Mouse (Mus musculus) induced T-regulatory cell, adult 2 months (primary cell): ENCODE measurements around the gene Brpf1.
"Not testable (repeated sequence)": the region's sequence is repeated elsewhere in the genome, so short reads cannot be mapped to it uniquely, and the experiment has no call there.

Source experiments
- DNase-seq: peaks from one replicate; pipeline ENCODE4 v3.0.0-alpha.2; 2012; ENCODE audit warnings: low read depth

Gene Brpf1

DNA sequence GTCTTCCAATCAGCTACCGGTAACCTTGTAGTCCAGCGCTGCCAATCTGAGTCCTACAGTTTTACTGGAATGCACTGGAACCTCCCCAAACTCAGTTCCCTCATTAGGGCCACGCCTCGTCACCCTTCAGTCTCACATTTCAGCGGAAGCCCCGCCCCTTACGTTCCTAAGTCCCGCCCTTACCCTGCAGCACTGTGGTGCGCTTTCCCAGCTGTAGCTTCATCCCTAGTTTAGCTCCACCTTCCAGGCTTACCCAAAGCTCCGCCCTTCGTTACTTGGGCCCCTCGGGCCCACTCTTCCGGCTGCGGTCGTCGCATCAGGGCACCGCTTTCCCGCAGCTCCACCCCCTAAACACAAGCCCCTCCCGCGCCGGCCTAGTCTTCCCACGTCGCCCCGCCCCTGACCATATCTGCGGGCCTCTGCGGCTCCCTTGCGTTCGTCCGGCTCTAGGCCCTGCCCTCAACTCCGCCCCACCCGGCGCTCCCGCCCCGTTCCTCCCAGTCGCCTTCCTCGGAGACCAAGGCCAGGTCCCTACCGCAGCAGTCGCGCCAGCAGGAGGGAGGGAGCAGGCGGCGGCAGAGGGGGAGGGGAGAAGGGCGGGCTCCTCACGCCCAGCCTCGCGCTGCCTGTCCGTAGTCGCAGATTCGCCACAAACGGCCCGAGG lies 483 bp upstream of the Brpf1 start:
- peak; percentile 100 for DNase-seq

DNA sequence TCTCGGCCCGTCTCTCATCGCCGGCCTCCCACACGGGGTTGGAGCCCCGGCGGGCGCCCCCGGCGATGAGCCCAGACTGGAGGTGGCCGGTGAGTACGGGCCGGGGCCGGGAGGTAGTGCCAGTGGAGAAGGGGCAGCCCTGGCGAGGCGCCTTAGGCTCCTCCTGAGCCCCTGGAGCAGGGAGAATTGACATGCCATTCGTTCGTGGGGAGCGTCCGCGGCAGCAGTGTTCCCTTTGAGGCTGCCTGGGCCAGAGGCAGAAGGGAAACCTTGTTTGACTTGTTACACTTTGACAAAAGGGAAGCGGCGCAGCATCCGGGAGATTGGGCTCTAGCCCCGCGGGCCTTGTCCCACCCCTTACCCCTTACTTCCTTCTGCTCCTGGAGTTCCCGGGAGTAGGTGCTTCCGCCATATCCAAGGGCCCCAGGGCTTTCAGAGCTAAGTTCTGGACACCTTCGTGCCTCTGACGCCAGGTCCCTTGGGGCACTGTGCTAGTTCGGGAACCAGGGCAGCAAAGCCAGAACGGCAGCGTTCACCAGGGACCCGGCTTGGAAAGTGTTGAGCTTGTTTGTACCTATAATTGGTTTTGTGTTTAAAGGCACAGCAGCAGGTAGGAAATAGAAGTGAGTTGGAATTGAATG lies 664 bp downstream of the Brpf1 start:
- DNase-seq, result peak; percentile 72

DNA sequence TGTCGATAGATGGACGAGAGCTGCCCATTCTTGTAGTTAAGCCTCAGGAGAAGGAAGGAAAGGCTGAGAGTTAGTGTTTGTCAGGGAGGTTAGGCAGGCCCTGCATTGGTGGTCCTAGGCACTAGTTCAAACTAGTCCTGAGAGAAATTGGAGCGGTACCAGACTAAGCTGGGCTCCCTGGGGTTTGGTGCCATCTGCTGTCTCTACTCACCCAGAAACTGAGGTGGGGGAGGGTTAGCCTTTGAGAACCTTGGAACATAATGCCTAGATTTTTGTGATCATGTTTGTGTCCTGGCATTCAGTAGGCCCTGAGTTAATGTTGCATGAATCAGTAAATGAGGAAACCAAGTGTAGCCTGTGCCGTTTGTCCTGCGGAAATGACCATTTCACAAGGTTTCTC lies 1.2 kb downstream of the Brpf1 start:
- DNase-seq, result peak; percentile 66

DNA sequence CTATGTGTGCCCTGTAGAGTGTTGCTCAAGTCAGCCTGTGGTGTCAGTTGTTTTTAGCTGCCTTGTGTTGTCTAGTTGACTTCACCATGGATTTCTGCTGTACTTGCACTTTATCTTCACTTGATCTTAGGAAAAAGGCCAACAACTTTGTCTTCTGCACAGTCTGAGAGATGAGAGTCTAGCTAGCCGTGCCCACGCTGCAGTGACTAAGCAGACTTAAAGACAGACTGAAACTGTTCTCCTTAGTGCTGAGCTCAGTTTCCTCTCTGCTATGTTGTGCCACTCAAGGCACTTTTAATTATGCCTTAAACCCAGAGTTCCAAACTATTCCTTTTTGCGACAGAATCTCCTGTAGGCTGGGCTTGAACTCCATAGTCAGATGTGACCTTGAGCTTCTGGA lies 9.0 kb downstream of the Brpf1 start:
- no peak for DNase-seq

DNA sequence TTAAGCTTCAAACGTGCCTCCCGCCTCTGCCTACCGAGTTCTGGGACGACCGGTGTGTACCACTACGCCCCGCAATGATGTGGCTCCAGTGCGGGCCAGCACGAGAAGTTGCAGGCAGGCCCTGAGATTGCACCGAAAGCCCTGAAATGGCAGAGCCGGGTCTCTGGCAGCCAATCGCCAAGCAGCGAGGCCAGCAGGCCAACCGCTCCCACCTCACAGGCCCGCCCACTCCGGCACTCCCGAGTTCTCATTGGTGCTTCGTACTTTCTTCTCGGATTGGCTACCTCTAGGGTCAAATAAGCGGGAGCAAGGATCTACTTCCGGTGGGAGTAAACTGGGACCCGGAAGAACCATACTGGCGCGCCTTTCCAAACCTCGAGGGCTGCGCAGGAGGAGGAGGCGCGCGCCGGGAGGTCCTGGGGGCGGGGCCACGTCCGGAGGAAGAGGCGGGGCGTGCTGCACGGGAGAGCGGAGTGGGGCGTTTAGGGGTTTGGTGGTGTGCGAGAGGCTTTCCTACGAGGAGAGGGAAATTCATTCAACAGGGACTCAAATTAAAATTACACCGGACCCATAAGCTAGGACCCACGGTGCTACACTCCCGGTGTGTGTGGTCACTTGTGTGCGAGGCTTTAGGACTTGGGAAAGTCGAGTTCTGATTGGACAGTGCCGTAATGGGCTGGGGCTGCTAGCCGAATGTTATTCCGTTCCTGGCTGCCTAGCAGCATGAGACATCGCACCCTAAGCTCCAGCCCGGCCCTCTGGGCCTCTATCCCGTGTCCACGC lies 19.8 kb downstream of the Brpf1 start, which contains the start of gene Ogg1:
Ogg1 (plus strand) TSS at position 440 of the 783 bp plus-strand sequence.
- DNase-seq, result peak; percentile 98

DNA sequence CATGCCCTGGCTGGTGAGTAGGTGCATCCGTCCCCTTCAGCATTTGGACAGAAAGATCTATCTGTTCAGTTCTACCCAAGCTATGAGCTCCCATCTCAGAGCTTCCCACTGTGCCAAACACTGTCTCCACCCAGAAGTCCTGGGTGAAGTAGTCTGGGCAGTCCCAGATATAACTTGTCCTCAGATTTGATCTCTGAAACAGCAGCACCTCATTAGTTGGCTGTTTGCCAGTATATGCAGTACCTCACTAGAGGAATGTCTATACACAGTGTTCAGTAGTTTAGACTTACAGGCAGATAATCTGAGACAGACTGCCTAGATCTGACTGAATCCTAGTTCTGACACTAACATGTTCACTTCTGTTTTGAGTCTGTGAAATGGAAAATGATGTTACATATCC lies 22.5 kb downstream of the Brpf1 start:
- DNase-seq, result no peak

DNA sequence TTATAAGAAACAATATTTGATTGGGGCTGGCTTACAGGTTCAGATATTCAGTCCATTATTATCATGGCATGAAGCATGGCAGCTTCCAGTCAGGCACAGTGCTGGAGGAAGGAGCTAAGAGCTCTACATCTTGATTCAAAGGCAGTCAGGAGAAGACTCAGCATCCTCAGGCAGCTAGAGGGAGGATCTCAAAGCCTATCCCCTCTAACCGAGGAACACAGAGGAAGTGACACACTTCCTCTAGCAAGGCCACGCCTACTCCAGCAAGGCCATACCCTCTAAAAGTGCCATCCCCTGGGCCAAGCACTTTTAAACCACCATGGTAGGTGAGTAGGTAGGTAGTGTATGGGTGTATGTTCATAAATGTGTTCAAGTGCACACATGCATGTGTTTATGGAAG lies 23.6 kb downstream of the Brpf1 start:
- DNase-seq, result peak; percentile 81

DNA sequence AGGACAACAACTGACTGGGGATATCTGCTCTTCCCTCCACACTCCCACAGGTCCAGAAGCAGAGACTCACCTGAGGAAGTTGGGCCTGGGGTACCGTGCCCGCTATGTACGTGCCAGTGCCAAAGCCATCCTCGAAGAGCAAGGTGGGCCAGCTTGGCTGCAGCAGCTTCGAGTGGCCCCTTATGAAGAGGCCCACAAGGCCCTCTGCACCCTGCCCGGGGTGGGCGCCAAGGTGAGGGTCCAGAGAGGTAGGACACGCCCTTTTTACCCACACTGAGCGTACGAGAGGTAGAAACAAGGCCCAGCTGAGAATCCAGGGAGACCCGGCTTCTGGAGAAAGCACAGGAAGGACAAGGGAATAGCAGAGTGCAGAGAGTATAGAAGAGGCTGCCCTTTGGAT lies 24.8 kb downstream of the Brpf1 start:
- DNase-seq, result no peak

DNA sequence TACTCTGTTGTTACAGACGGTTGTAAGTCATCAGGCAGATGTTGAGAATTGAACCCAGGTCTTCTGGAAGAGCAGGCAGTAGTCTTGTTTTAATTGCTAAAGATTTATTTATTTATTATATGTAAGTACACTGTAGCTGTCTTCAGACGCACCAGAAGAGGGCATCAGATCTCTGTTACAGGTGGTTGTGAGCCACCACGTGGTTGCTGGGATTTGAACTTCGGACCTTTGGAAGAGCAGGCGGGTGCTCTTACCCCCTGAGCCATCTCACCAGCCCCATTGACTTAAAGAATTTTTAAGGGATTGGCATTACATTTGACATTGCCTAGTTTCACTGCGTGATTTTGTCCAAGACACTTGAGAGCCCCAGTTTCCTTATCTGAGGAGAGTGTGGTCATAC lies 25.8 kb downstream of the Brpf1 start:
- not testable (repeated sequence) for DNase-seq

DNA sequence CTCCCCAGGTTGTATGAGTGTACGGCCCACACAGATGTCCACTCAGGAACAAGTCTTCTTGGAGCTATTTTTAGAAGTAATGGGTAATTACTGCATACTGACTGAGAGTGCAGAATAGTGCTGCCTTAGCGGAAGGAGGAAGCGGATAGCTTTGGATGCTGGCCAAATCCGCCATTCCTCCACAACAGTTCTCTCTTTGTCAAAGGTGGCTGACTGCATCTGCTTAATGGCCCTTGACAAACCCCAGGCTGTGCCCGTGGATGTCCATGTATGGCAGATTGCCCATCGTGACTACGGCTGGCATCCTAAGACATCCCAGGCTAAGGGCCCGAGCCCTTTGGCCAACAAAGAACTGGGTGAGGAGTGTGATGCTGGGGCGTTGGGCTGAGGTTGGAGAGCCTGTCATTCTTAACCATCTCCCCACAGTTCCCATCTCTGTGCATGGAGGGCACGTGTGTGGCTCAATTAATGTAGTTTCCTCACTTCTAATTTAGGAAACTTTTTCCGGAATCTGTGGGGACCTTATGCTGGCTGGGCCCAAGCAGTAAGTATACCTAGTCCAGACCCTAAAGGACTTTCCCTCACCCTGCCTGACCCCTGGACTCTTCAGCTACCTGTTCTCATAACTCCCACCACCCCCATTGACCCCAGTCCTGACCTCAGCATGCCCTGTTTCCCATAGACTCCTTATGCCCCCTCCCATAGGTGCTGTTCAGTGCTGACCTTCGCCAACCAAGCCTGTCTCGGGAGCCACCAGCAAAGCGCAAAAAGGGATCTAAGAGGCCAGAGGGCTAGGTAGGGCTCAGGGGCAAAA lies 26.4 kb downstream of the Brpf1 start:
- no peak for DNase-seq

DNA sequence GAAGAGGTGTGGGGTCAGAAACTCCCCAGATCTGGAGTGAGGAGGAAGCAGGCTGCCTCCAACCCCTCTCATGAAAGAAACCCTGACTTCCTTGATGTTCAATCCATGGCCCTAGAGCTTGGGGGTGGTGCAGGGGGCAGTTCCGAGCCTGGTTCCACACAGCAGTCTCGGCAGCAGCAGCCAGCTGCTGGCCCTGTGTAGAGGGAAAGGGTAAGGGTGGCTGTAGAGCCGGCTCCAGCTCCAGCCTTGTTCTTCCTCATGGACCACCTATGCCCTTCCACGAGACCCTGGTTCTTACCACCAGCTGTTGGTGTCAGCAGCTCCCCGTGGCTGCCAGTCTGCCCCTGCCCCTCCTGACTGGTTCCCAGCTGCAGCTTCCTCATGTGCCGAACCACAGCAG lies 27.3 kb downstream of the Brpf1 start:
- no peak for DNase-seq

DNA sequence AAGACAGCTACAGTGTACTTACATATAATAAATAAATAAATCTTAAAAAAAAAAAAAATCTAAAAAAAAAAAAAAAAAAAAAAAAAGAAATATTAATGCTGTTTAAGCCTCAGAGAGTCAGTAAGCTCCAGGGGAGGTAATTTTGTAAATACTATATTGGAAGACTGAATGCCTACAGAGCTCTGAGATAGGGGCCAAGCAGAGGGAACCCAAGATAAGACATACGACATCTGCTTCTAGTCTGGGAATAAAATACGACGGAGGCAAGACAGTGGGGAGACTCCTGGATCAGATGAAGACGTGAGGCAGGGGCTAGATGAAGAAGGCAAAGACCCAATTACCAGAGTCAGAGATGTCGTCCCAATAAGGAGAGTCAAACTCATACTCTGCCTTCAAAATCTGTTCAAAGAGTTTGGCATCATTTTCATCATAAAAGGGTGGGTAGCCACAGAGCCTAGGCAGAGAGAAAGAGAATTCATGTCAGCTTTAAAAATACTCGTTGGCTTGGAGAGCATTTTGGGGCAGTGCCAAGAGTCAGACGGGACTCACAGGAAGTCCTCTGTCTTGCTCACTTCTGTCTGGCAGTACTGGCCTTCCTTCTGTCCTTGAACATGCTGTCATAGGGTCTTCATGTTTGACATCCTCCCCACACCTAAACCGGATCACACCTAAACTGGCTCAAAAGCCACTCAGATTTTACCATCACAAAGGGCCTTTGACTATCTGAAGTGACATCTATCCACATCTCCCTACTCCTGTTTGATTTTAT lies 30.1 kb downstream of the Brpf1 start:
- DNase-seq, result no peak

DNA sequence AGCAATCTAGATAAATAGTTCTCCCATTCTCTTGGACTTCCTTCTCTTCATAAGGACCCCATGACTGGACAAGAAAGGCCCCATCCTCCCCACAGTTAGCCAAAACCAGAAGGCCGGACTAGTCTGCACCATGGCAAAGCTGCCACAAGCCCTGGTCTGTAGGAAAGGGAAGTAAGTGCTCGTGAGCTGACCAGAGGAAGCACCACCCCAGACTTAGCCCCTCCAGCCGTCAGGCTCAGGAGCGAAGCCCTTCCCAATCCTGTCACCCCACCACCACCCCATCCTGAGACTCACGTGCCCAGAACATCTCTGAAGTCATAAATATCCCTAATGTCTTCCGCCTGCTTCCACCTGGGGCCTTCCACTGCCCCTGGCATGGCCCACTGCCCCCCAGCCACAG lies 34.6 kb downstream of the Brpf1 start:
- no peak for DNase-seq

DNA sequence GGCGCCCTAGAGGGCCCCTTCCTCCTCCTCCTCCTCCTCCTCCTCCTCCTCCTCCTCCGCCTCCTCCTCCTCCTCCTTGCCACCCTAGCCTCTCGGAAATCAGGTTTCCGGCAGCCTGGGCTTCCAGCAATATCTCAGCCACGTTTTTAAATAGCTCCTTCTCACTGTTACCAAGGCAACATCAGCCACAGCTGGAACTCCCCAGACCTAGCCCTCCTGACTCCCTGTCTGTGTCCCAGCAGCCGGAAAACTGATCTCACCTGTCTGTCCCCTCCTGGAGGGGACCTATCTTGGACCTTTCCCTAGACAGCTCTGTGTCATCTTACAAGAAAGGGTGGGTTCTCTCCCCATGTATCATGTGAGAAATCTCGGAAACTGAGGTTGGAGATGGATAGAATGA lies 35.4 kb downstream of the Brpf1 start:
- no peak for DNase-seq

DNA sequence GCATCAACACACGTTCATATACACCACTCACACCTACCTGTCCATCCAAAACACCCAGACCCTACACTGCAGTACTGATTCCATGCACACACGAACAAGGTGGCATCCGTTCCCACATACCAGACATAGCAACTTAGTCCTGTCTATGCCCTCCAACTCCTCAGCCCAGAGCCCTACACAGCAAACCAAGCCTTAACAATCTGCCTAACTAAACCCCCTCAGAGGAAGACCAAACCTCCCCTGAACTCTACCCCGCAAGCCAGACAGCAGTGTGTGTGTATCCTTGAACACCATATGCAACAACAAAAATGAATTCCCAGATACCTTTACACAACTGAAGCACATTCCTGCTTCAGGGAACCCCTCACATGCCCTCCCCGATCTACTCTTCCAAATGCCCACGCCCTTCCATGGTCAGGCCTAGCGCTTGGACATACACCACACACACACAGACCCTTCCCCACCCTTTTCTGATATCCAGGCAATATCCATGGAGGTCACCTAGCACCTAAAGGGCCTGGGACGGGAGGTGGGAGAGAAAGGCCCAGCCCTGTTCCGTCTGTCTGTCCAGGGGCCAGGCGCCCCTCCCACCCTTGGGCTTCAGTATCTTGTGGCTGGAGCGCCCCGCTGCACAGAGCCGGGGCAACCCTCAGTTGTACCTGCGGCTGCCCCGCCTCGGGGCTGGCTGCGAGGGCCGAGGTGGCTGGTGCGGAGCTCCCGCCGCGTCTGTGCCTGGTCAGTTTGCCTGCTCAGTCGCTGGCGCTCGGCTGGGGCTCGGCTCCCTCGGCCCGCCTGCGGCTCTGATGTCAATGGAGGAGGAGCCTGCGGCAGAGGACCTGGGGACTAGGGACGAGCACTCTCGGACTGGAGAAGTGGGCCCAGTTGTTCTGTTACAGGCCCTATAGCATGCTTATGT lies 36.5 kb downstream of the Brpf1 start, which contains the start of gene Camk1:
Camk1 (minus strand) TSS at position 808 of the 916 bp plus-strand sequence.
- DNase-seq, result peak; percentile 32

DNA sequence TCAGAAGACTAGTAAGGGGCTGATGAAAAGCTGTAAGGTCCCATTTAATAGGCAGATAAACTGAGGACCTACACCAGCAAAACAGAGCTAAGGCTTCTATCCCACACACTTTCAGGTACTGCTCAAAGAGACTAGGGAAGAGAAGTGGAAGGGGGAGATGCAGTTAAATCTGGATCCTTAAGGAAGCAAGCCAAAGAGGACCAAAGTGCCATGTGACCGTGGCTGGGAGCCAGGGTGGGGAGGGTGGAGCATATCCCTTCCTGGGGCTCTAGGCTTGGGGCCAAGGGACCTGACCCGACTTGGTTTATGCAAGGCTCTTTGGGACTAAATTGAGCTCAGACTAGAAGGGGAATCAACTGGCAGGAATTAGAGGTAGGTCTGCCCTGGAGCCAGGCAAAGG lies 37.4 kb downstream of the Brpf1 start:
- no peak for DNase-seq

DNA sequence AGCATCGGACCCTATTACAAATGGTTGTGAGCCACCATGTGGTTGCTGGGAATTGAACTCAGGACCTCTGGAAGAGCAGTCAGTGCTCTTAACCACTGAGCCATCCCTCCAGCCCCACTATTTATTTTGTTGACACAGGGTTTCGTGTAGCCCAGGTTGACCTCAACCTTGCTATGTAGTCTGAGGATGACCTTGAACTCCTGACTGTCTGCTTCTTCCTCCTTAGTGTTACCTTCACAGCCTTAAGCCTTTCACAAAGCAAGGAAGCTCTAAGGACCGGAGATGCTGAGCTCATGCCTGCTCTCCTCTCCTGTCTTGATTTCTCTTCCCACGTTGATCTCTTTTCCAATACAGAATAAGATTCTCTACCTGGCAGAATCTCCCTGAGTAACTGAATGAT lies 40.0 kb downstream of the Brpf1 start:
- DNase-seq, result no peak

DNA sequence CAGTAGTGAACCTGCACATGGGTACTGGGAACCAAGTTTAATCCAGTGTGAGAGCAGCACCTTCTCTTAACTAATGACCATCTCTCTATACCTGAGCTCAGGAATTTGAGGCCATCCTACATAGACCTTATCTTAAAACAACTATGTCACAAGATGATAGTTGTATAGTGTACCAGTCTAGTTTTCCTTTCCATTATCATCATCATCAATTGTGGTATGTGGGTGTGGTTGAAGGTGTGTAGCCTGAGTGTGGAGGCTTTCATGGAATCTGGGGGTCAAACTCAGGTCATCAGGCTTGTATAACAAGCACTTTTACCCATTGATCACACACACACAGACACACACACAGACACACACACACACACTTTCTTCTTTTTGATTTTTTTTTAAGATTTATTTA lies 43.6 kb downstream of the Brpf1 start:
- no peak for DNase-seq

DNA sequence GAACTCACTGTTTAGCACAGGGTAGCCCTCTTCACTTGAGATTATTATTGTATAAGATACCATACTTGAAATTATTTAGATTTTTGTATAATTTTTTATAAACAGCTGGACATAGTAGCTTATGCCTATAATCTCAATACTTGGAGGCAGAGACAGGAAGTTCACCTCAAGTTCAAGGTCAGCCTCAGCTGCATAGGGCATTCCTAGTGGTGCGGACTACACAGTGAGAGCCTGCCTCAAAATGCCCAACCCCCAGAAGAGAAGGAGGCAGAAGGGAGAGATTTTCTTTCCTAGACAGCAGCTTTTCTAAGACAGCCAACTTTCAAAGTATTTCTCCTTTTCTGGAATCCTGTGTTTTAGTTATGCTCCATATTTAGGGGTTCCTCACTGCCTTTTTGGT lies 44.2 kb downstream of the Brpf1 start:
- no peak for DNase-seq

DNA sequence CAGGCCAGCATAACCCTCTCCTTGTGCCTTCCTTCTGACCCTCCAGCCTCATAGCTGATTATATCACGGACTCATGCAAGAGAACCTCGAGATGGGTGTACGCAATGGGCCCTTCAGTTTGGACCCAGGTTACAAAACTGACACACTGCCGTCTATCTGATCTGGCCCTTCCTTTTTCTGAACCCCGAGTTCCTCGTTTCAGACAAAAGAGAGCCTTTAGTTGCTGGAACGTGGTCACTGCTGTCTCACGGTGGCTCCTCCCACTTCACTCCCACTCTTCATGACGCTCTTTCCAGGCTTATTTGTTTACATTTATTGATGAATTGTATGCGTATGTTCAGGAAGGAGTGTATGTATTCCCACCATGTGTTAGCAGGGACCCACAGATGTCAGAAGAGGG lies 44.7 kb downstream of the Brpf1 start:
- DNase-seq, result no peak
